Mouse (Mus musculus) lung, embryonic 16.5 days (tissue): ENCODE measurements around the gene Cdk15. TPM values are rescaled to one million over a fixed set of nuclear protein-coding genes. Genes with fewer than 3 reads are reported as not detected.

Experiments used
- ATAC-seq: fragments of 200-750 bp; cut with Nextera tagmentation; 2 replicates; pipeline ENCODE4 v1.8.0; 2017; ENCODE audit warnings: low read depth, mild to moderate bottlenecking, moderate library complexity
- H3K27ac ChIP-seq: fragments of 300-500 bp; sonication (generic); 2 replicates; pipeline ENCODE4 v1.5.1; 2014; ENCODE audit warnings: mild to moderate bottlenecking, control low read depth, low read length
- H3K27me3 ChIP-seq: fragments of 300-500 bp; sonication (generic); 2 replicates; pipeline ENCODE4 v1.6.1; 2014; ENCODE audit warnings: low read depth, low read length, mixed read lengths; ENCODE audit not compliant: control insufficient read depth, insufficient read depth
- H3K36me3 ChIP-seq: fragments of 300-500 bp; sonication (generic); 2 replicates; pipeline ENCODE4 v1.6.1; 2014; ENCODE audit warnings: low read length; ENCODE audit not compliant: control insufficient read depth, insufficient read depth
- H3K4me1 ChIP-seq: fragments of 300-500 bp; sonication (generic); replicated peaks from 2 replicates; pipeline ENCODE4 v1.6.1; 2014; ENCODE audit warnings: low read length, mixed read lengths; ENCODE audit not compliant: control insufficient read depth, insufficient read depth
- H3K4me2 ChIP-seq: fragments of 300-500 bp; sonication (generic); 2 replicates; pipeline ENCODE4 v1.6.1; 2014; ENCODE audit warnings: low read depth, low read length, control low read depth
- H3K4me3 ChIP-seq: fragments of 300-500 bp; sonication (generic); 2 replicates; pipeline ENCODE4 v1.5.1; 2014; ENCODE audit warnings: mild to moderate bottlenecking, low read length, control low read depth
- H3K9ac ChIP-seq: fragments of 300-500 bp; sonication (generic); 2 replicates; pipeline ENCODE4 v1.6.1; 2014; ENCODE audit warnings: low read length, control low read depth
- H3K9me3 ChIP-seq: fragments of 300-500 bp; sonication (generic); 2 replicates; pipeline ENCODE4 v1.6.1; 2016; ENCODE audit warnings: low read length; ENCODE audit not compliant: control insufficient read depth
- WGBS: fragments of 180-500 bp; shearing (Covaris S2); extraction: QIAGEN DNeasy Blood & Tissue Kit; methylation state at CpG from one replicate; pipeline ENCODE4 v1.1.7; 2014; 5-methylcytosine and 5-hydroxymethylcytosine counted together
- polyA plus RNA-seq: library from polyadenylated mRNA; unstranded; fragments of >200 nt; fragmentation: Nextera tagmentation; extraction: Ambion mirVana; gene quantifications from 2 replicates; pipeline ENCODE4 v1.2.1, GENCODE M21; 2015

Gene Cdk15
- not detected in 2 replicates for polyA plus RNA-seq

GRCm38 (mm10) chr1:59256751-59257231 is at the start of gene Cdk15:
Gene Cdk15, plus strand, starts transcription at chr1:59256906.
- ATAC-seq, result no peak
- Histone ChIP-seq H3K4me3 (no peak within 1 kb of the TSS), H3K9me3 (no peaks in the 10 kb centered on the region), H3K27ac (no peak within 1 kb of the TSS), H3K27me3 (no peaks in the 10 kb centered on the region), H3K4me2 (0 out of 2 replicates have a peak within 1 kb of the TSS, but pooled peaks have one; percentile 19), H3K4me1 (no peaks in the 10 kb centered on the region), H3K36me3 (no peaks in the 10 kb centered on the region), H3K9ac (no peak within 1 kb of the TSS)
- 16% methylated on average over 13 of the region's 13 CpGs for WGBS

GRCm38 (mm10) chr1:59208331-59208730 is 48.4 kb upstream of the Cdk15 start:
- ATAC-seq, result no peak
- Histone ChIP-seq H3K9me3 (no peaks in the 10 kb centered on the region), H3K9ac (no peak overlapping the region), H3K4me1 (no peaks in the 10 kb centered on the region), H3K36me3 (peaks cover 3% of the 10 kb centered on the region; the same call in 1 of the 2 replicates), H3K27me3 (no peaks in the 10 kb centered on the region), H3K27ac (no peak overlapping the region), H3K4me3 (no peak overlapping the region), H3K4me2 (no peak overlapping the region)
- WGBS, result 81% methylated on average over 1 of the region's 1 CpGs

DNA sequence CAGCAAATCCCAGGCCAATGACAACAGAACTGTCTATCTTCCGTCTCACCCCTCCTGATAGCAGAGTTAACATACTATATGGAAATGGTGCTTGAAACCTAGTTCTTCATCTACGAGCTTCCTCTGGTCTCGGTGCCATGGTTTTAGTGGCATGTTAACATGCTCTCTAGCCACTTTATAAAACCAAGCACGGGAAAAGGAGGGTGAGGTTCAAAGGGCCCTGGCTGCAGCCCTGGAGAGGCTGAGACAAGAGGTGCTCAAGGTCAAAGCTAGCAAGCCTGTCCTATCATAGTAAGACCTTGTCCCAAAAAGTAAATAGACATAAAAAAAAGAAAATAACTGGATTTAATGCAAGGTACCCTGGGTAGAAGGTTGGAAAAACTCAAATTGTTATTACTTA is 45.1 kb upstream of the Cdk15 start:
- ATAC-seq, result peak; percentile 34; the same call in 1 of the 2 replicates
- Histone ChIP-seq H3K4me3 (no peak overlapping the region), H3K9ac (no peak overlapping the region), H3K4me1 (no peaks in the 10 kb centered on the region), H3K36me3 (peaks cover 6% of the 10 kb centered on the region; the same call in 1 of the 2 replicates), H3K27ac (no peak overlapping the region), H3K4me2 (no peak overlapping the region), H3K27me3 (no peaks in the 10 kb centered on the region), H3K9me3 (no peaks in the 10 kb centered on the region)
- 59% methylated on average over 4 of the region's 4 CpGs for WGBS

DNA sequence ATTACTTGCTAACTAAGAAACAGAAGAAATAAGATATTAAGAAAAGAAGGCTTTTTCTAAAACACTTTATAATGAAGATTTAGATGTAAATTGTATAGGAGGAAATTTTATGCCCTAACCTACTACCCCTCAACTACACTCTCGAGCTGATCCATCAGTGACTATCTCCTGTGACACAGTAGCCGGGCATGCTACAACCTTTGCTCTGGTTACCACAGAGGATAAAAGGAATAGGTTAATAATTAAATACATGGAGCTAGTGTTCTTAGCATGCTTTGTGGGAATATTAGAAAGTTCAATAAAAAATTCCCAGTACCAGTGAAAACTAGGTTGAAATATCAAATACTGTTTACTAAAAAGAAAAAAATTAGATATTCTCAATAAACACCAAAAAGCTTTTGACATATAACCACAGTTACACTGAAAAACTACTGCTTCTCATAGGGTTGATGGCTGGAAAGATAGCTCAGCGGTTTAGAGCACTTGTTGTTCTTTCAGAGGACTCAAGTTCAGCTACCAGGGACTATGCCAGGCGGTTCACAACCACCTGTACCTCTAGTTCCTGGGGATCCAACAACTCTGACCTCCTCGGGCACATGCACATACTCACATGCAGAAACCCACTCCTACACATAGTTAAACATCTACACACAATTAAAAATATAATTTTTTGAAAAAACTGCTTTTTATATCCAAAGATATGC is 44.5 kb upstream of the Cdk15 start:
- H3K4me2 ChIP-seq, result no peak overlapping the region
- no peaks in the 10 kb centered on the region for H3K4me1 ChIP-seq
- H3K36me3 ChIP-seq, result 0 out of 2 replicates have a peak, but pooled peaks cover 3% of the 10 kb centered on the region
- WGBS, result 62% methylated on average over 5 of the region's 5 CpGs
- H3K27me3 ChIP-seq, result no peaks in the 10 kb centered on the region
- H3K27ac ChIP-seq, result no peak overlapping the region
- H3K9ac ChIP-seq, result no peak overlapping the region
- no peak for ATAC-seq
- H3K4me3 ChIP-seq, result no peak overlapping the region
- no peaks in the 10 kb centered on the region for H3K9me3 ChIP-seq

DNA sequence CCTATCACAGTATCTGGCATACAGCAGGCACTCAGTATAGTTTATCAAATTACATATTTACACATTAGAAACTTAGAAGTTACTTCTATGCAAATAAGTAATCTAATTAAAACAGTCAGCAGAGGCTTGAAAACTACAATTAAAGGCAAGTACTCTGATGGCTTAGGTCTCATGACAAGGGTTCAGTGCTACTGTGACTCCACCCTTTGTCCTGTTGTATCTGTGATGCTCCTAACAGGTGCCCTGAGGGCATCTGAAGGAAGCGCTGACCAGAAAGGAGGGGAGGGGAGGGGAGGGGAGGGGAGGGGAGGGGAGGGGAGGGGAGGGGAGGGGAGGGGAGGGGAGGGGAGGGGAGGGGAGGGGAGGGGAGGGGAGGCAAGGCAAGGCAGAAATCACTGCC is 43.8 kb upstream of the Cdk15 start:
- Histone ChIP-seq H3K4me2 (no peak overlapping the region), H3K9me3 (no peaks in the 10 kb centered on the region), H3K4me3 (no peak overlapping the region), H3K4me1 (no peaks in the 10 kb centered on the region), H3K36me3 (0 out of 2 replicates have a peak, but pooled peaks cover 3% of the 10 kb centered on the region), H3K27ac (no peak overlapping the region), H3K9ac (no peak overlapping the region), H3K27me3 (no peaks in the 10 kb centered on the region)
- no CpG with 5 or more reads among the region's 1 CpGs for WGBS
- ATAC-seq, result no peak

DNA sequence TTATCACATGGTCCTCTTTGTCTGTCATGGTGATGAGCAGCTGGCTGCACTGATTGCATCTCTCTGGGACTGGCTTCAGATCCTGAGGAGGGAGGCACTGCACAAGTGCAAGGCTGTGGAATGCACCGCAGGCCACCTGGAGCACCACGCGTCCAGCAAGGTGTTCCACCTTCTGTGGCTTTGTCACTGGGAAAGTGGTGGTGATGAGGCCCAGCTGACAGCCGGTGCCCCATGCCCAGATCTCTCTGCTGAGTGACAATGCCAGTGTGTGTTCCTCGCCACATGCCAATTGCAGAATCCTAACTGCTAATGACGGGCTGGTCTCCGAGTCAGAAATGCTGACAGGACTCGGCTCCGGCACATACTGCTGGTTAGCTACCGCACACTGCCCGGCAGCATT is 41.3 kb upstream of the Cdk15 start:
- Histone ChIP-seq H3K4me2 (no peak overlapping the region), H3K9me3 (no peaks in the 10 kb centered on the region), H3K27me3 (no peaks in the 10 kb centered on the region), H3K36me3 (0 out of 2 replicates have a peak, but pooled peaks cover 3% of the 10 kb centered on the region), H3K27ac (no peak overlapping the region), H3K4me1 (no peaks in the 10 kb centered on the region), H3K9ac (no peak overlapping the region), H3K4me3 (no peak overlapping the region)
- no peak for ATAC-seq
- WGBS, result 91% methylated on average over 11 of the region's 11 CpGs

GRCm38 (mm10) chr1:59220371-59220770 is 36.3 kb upstream of the Cdk15 start:
- H3K4me2 ChIP-seq, result no peak overlapping the region
- no peaks in the 10 kb centered on the region for H3K4me1 ChIP-seq
- 76% methylated on average over 3 of the region's 3 CpGs for WGBS
- no peaks in the 10 kb centered on the region for H3K27me3 ChIP-seq
- no peaks in the 10 kb centered on the region for H3K36me3 ChIP-seq
- no peak overlapping the region for H3K4me3 ChIP-seq
- ATAC-seq, result no peak
- H3K9me3 ChIP-seq, result no peaks in the 10 kb centered on the region
- no peak overlapping the region for H3K9ac ChIP-seq
- H3K27ac ChIP-seq, result no peak overlapping the region

- Histone ChIP-seq H3K36me3 (no peaks in the 10 kb centered on the region), H3K9me3 (no peaks in the 10 kb centered on the region), H3K27ac (no peak overlapping the region), H3K9ac (no peak overlapping the region), H3K4me2 (no peak overlapping the region), H3K4me3 (no peak overlapping the region), H3K27me3 (no peaks in the 10 kb centered on the region), H3K4me1 (no peaks in the 10 kb centered on the region)
- 59% methylated on average over 2 of the region's 2 CpGs for WGBS
- ATAC-seq, result no peak
Observed at GRCm38 (mm10) chr1:59221591-59221990, 35.1 kb upstream of the Cdk15 start.

DNA sequence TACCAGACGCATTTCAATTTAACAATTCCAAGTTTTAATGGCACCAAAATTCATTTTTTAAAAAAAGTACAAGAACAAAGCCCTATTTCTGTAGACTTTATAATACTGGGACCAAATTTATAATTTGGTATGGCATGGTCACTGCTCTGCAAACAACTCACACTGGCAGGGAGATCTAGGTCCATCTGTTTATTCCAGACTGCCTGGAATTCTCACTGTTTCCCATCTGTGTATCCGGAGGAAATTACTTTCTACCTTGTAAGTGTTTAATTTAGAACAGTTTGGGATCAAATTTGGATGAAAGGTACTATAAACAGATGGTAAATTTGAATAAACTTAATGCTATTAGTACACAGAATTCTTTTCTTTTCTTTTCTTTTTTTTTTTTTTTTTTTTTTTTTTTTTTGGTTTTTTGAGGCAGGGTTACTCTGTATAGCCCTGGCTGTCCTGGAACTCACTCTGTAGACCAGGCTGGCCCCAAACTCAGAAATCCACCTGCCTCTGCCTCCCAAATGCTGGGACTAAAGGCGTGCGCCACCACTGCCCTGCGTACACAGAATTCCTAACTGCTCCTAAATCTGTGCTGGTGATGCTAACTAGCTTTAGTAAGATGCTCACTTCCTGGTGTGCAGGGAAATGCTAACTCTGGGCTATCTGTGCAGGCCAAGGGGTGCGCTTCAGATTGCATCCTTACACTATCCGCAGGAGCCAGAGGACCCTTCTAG is 34.4 kb upstream of the Cdk15 start:
- Histone ChIP-seq H3K9ac (no peak overlapping the region), H3K4me1 (no peaks in the 10 kb centered on the region), H3K9me3 (no peaks in the 10 kb centered on the region), H3K36me3 (no peaks in the 10 kb centered on the region), H3K27ac (no peak overlapping the region), H3K27me3 (no peaks in the 10 kb centered on the region), H3K4me3 (no peak overlapping the region), H3K4me2 (no peak overlapping the region)
- ATAC-seq, result no peak
- WGBS, result 80% methylated on average over 7 of the region's 7 CpGs
